Mouse (Mus musculus): ENCODE measurements at regions not wholly inside any gene's neighbourhood (a gene's known extent, or its start where the extent isn't known, plus 50 kb on each side); places are given as distances from the start of the nearest gene placed in this dataset.

DNA sequence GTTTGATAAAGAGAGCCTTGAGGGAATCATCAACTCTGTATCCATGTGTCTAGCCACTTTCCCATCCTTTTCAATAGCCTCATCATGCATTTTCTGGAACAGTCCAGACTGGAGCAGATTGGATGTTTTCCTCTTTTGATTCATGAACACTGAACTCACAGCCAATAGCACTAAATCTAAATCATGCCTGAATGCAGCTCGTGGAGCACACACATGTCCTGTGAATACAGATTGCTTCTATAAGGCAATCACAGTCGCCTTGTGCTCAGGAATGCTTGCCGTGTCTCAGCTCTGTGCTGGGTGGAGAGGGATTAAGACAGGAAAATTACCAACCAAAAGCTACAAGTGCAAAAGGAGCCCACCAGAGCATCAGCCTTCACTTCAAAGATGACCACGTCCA lies 100.9 kb upstream of the Spin1 start:
- H3K4me1 ChIP-seq (ENCODE audit: control insufficient read depth in 2 of 2, insufficient read depth in 2 of 2, low read length in 2 of 2, poor library complexity in 1 of 2): no peaks in the 10 kb centered on the region; a peak in 1 of 4 replicates
- TF ChIP-seq MAFK (IDR thresholded peaks at IDR 0.05; ENCODE audit: insufficient read depth, low read depth, low read length) (no peak), CHD2 (IDR thresholded peaks at IDR 0.05; ENCODE audit: low read depth, low read length) (no peak), ZC3H11A (IDR thresholded peaks at IDR 0.05; ENCODE audit: borderline replicate concordance, low read depth, low read length) (no peak), HCFC1 (IDR thresholded peaks at IDR 0.05; ENCODE audit: borderline replicate concordance, insufficient read depth, low read length) (no peak), ZNF384 (IDR thresholded peaks at IDR 0.05; ENCODE audit: low read depth, low read length) (no peak)
- in situ Hi-C loops (cut with MboI; ENCODE audit: low sequenced_read_pairs in 2 of 2, unreplicated experiment in 2 of 2): no loop called here

DNA sequence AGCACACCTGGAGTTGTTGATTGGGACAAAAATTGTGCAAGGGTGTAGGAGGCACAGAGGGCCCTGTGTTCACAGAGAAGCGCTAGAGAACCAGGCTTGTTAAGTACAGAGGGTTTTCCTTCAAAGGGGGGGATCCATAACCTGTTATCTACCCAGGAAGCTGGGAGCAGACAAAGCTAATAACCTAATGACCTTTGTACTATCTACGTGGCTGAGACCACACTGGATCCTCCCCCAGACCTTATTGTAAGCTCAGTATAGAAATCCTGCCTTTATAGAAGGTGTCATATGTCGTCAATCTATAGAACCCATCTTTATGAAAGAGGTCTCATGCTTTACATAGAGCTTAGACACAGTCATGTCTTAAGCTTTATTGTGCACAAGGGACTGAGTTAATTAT lies 95.9 kb upstream of the Spin1 start:
- Histone ChIP-seq H3K27ac (ENCODE audit: insufficient read depth, low read depth, low read length, poor library complexity, severe bottlenecking) (no peak overlapping the region), H3K4me1 (ENCODE audit: control insufficient read depth in 2 of 2, insufficient read depth in 2 of 2, low read length in 2 of 2, poor library complexity in 1 of 2) (no peaks in the 10 kb centered on the region; a peak in 1 of 4 replicates), H3K9ac (ENCODE audit: insufficient read depth, low read depth, low read length, poor library complexity, severe bottlenecking) (no peak overlapping the region), H3K36me3 (ENCODE audit: control insufficient read depth, insufficient read depth, low read length, poor library complexity, severe bottlenecking) (no peaks in the 10 kb centered on the region), H3K9me3 (ENCODE audit: control insufficient read depth, insufficient read depth, low read depth, low read length) (no peaks in the 10 kb centered on the region), H3K4me3 (ENCODE audit: insufficient read depth in 1 of 2, low read depth in 1 of 2, low read length in 2 of 2, poor library complexity in 1 of 2, severe bottlenecking in 1 of 2) (no peak overlapping the region)
- in situ Hi-C loops (cut with MboI; ENCODE audit: low sequenced_read_pairs in 2 of 2, unreplicated experiment in 2 of 2): no loop called here
- no peak for DNase-seq (ENCODE audit: low read depth, low spot score)
- TF ChIP-seq CHD2 (IDR thresholded peaks at IDR 0.05; ENCODE audit: low read depth, low read length): no peak
- no peak for TF ChIP-seq MAFK (IDR thresholded peaks at IDR 0.05; ENCODE audit: insufficient read depth, low read depth, low read length)
- TF ChIP-seq ZC3H11A (IDR thresholded peaks at IDR 0.05; ENCODE audit: borderline replicate concordance, low read depth, low read length): no peak
- no peak for TF ChIP-seq ZNF384 (IDR thresholded peaks at IDR 0.05; ENCODE audit: low read depth, low read length)
- TF ChIP-seq HCFC1 (IDR thresholded peaks at IDR 0.05; ENCODE audit: borderline replicate concordance, insufficient read depth, low read length): no peak

More for the DNA sequence above, 100.9 kb upstream of the Spin1 start:
- no peak overlapping the region for H3K4me3 ChIP-seq (ENCODE audit: insufficient read depth in 1 of 2, low read depth in 1 of 2, low read length in 2 of 2, poor library complexity in 1 of 2, severe bottlenecking in 1 of 2)
- H3K9ac ChIP-seq (ENCODE audit: insufficient read depth, low read depth, low read length, poor library complexity, severe bottlenecking): no peak overlapping the region
- no peaks in the 10 kb centered on the region for H3K9me3 ChIP-seq (ENCODE audit: control insufficient read depth, insufficient read depth, low read depth, low read length)
- H3K27ac ChIP-seq (ENCODE audit: insufficient read depth, low read depth, low read length, poor library complexity, severe bottlenecking): no peak overlapping the region
- H3K36me3 ChIP-seq (ENCODE audit: control insufficient read depth, insufficient read depth, low read length, poor library complexity, severe bottlenecking): no peaks in the 10 kb centered on the region
- no peak for DNase-seq (ENCODE audit: low read depth, low spot score)

DNA sequence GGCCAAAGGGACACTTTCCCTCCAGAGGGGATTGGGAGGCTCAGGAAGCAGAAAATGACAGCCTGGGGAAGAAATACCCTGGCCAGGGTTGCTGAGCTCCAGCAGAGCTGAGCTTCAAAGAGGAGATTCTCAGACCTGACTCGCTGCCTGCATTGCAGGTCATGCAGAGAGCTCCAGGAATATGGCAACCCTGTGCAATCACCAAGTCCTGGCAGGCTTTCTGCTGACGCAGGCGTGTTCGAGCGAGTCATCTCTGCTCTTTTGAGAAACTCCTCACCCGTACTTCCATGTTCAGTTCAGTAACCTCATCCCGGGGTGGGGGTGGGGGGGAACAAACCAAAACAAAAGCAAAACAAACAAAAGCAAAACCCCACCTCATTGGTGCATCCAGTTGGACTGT lies 89.9 kb upstream of the Spin1 start:
- Histone ChIP-seq H3K36me3 (ENCODE audit: control insufficient read depth, insufficient read depth, low read length, poor library complexity, severe bottlenecking) (no peaks in the 10 kb centered on the region), H3K9me3 (ENCODE audit: control insufficient read depth, insufficient read depth, low read depth, low read length) (no peaks in the 10 kb centered on the region), H3K4me1 (ENCODE audit: control insufficient read depth in 2 of 2, insufficient read depth in 2 of 2, low read length in 2 of 2, poor library complexity in 1 of 2) (peaks cover 4 to 13% of the 10 kb centered on the region in 2 experiments; a peak in 2 of 4 replicates), H3K9ac (ENCODE audit: insufficient read depth, low read depth, low read length, poor library complexity, severe bottlenecking) (no peak overlapping the region), H3K4me3 (ENCODE audit: insufficient read depth in 1 of 2, low read depth in 1 of 2, low read length in 2 of 2, poor library complexity in 1 of 2, severe bottlenecking in 1 of 2) (no peak overlapping the region), H3K27ac (ENCODE audit: insufficient read depth, low read depth, low read length, poor library complexity, severe bottlenecking) (no peak overlapping the region)
- in situ Hi-C loops (cut with MboI; ENCODE audit: low sequenced_read_pairs in 2 of 2, unreplicated experiment in 2 of 2): no loop called here
- no peak for DNase-seq (ENCODE audit: low read depth, low spot score)
- TF ChIP-seq ZC3H11A (IDR thresholded peaks at IDR 0.05; ENCODE audit: borderline replicate concordance, low read depth, low read length): no peak

DNA sequence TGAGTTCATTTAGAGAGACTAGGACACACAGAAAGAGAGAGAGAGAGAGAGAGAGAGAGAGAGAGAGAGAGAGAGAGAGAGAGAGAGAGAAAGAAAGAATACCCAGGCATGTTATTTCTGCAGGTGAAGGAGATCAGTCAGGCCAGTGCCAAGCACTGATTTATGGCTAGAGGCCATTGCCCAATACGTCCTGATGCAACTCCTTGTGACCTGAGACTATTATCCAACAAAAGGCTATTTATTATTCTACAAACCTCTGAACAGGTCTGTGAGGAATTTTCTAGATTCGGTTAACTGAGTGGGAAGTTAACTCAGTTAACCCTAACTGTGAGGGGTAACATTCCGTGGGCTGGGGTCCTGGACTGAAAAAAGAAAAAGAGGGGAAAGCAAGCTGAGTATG lies 84.5 kb upstream of the Spin1 start:
- peaks cover 7 to 24% of the 10 kb centered on the region in 2 experiments; a peak in 3 of 4 replicates for H3K4me1 ChIP-seq (ENCODE audit: control insufficient read depth in 2 of 2, insufficient read depth in 2 of 2, low read length in 2 of 2, poor library complexity in 1 of 2)
- no peaks in the 10 kb centered on the region for H3K9me3 ChIP-seq (ENCODE audit: control insufficient read depth, insufficient read depth, low read depth, low read length)
- no peak overlapping the region for H3K9ac ChIP-seq (ENCODE audit: insufficient read depth, low read depth, low read length, poor library complexity, severe bottlenecking)
- no peak overlapping the region for H3K4me3 ChIP-seq (ENCODE audit: insufficient read depth in 1 of 2, low read depth in 1 of 2, low read length in 2 of 2, poor library complexity in 1 of 2, severe bottlenecking in 1 of 2)
- no peaks in the 10 kb centered on the region for H3K36me3 ChIP-seq (ENCODE audit: control insufficient read depth, insufficient read depth, low read length, poor library complexity, severe bottlenecking)
- in situ Hi-C loops (cut with MboI; ENCODE audit: low sequenced_read_pairs in 2 of 2, unreplicated experiment in 2 of 2): no loop called here
- TF ChIP-seq HCFC1 (IDR thresholded peaks at IDR 0.05; ENCODE audit: borderline replicate concordance, insufficient read depth, low read length): no peak
- TF ChIP-seq CHD2 (IDR thresholded peaks at IDR 0.05; ENCODE audit: low read depth, low read length): no peak
- TF ChIP-seq ZC3H11A (IDR thresholded peaks at IDR 0.05; ENCODE audit: borderline replicate concordance, low read depth, low read length): no peak
- TF ChIP-seq ZNF384 (IDR thresholded peaks at IDR 0.05; ENCODE audit: low read depth, low read length): no peak
- TF ChIP-seq MAFK (IDR thresholded peaks at IDR 0.05; ENCODE audit: insufficient read depth, low read depth, low read length): no peak
- DNase-seq (ENCODE audit: low read depth, low spot score): no peak
- no peak overlapping the region for H3K27ac ChIP-seq (ENCODE audit: insufficient read depth, low read depth, low read length, poor library complexity, severe bottlenecking)
